Mouse (Mus musculus) hindlimb bud, embryonic 11.5 days (tissue): Measurements from ENCODE around the gene Klrb1c.
"Not testable (repeated sequence)": the region's sequence is repeated elsewhere in the genome, so short reads cannot be mapped to it uniquely, and the experiment has no call there.

Experiments used
- DNase-seq: peaks from one replicate; pipeline ENCODE4 v3.0.0-alpha.2; 2012; ENCODE audit warnings: low read depth, low spot score; ENCODE audit errors: extremely low spot score

Klrb1c gene

DNA sequence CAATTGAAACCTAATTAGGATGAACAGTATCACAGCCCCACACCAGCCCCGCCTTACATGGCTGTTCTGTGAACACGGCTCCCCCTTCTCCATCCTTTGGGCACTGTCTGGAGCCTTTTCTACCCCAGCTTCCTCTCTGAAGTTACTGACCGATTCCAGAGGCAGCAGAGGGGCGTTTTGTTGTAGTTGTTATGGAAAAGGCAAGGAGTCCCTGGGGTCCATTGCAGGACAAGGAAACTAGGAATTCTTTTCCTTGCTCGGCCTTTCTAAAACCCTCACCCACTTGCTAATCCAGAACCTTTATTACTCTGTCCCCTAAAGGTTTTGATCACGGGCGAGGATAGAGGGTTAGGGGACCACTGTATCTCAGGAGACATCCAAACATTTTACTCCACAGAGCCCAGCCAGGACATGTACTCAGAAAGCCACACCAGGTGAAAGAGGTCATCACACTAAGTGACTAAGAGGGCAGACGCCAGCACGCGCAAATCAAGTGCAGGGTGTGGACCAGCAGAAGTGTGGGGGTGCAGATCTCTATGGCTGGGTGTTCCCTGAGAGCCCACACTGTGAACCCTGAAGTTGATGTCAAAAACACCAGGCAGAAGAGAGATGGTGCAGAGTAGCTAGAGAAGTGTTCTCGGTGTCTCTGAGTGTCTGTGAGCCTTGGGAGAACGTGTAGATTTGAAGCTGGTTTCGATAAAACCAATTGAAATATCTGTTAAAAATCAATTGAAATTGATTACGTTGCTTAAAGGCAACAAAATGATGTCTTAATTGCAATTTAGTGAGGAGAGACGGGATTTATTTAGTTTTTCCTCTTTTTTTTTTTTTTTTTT, 9.1 kb upstream of the Klrb1c start:
- no peak for DNase-seq

DNA sequence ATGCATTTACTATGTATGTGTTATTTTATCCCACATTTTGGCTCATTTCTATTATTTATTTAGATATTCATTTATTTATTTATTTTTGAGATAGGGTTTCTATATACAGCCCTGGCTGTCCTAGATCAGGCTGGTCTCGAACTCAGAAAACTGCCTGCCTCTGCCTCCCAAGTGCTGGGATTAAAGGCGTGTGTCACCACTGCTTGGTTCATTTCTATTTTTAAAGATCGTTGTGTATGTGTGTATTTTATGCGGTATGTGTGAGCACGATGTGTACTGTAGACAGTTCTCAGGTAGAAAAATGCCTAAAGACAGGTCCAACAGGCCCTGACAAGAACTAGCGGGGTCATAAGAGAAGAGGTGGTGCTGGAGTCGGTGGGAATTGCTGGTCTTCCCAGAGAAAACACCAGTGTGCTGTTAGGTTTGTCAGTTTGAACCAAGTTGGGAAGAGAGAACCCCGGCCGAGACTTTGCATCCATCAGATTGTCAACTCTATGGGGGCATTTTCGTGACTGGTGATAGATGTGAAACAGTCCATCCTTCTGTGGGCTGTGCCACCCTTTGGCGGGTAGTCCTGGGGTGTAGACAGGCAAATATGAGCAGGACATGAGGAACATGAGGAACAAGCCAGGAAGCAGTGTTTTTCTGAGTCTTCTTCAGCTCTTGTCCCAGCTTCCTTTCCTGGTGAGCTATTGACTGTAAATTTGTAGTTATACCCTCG, 8.3 kb upstream of the Klrb1c start:
- no peak for DNase-seq

DNA sequence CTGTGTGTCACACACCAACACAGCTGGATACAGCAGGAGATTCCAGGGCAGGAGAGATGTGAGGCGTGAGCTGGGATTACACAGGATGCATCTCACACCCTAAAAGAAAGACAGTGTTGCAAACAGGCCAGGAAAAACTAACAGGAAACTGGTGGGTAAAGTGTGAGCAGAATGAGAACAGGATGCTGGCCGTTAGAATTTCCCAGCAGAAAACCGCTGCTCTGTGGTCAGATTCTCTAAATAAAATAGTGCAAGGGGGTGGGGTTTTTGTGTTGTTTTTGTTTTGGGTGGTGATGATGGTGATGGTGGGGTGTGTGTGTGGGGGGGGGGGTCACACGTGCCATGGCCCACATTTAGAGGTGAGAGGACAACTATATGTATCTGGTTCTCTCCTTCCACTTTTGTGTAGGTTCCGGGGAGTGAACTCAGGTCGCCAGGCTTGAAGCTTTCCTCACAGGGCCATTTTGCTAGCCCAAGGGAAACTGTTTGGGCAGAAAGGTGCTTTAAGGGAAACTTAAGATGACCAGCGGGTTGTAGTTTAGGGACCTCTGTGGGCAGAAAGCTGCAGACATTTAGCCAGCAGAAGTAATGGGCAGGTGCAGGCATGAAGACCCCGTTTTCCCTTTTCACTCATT, 7.4 kb upstream of the Klrb1c start:
- DNase-seq, result no peak

DNA sequence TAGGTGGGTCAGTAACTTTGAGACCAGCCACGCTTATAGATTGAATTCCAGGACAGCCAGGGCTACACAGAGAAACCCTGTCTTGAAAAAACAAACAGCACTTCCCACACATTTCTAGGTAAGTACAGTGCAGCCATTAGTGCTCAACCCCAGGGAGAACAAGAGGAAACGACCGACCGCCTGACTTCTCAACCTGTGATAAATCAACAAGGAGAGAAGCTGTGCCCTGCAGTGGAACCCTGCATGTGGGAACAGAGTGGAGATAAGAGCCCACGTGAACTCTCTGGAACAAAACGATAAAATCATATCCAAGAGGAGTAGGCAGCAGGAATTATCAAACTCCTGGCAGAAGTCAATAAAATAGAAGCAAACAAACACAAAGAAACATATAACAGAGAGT, 4.7 kb upstream of the Klrb1c start:
- no peak for DNase-seq

DNA sequence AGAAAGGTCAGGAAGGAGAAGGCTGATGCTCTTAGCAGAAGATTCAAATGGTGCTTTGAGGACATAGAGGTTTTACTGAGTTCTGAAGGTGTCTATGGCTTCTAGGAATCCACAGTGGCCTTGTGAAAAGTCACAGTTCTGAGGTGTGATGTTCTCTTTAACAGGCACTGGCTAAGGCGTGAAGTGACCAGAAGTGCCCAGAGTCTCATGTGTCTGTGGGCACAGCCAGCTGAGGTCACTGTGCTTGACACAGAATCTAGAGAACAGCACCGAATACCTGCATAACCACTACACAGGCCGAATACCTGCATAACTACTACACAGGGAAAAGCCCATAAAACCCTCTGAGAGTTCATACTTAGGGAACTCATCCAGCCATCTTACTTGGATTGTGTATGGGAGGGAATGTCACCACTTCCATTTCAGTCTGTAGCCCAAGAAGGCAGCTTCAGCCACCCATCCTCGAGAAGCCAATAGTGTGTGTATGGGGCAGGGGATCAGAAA, 1.5 kb upstream of the Klrb1c start:
- not testable (repeated sequence) for DNase-seq

DNA sequence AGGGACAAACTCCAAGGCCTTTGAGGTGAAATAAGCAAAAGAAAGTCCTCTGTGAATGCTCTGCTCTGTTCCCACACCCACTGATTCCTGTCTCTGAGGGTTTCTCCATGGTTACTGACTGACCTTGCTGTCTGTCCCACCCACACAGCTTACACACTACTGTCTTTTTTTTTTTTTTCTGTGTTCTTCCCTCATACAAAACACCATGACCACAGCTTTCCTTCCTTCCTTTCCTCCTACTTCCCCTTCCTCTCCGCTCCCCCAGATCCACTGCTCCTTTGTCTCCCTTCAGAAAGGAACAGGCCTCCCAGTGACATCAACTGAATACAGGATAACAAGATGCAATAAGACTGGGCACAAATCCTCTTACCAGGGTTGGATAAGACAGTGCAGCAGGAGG, 498 bp downstream of the Klrb1c start:
- no peak for DNase-seq

DNA sequence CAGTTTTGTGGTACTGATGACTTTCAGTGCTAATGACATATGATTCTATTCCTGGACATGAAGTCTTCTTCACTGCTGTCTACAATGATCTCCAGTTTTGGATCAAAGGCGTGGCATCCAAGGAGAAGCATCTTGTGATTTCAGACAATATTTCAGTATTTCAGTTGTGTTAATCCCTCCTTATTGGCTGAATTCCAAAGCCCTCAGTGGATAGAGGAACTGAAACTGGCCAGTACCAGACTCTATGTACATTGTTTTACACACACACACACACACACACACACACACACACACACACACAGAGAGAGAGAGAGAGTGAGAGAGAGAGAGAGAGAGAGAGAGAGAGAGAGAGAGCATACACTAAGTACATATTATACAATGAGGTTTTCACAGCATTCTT, 2.6 kb downstream of the Klrb1c start:
- not testable (repeated sequence) for DNase-seq

DNA sequence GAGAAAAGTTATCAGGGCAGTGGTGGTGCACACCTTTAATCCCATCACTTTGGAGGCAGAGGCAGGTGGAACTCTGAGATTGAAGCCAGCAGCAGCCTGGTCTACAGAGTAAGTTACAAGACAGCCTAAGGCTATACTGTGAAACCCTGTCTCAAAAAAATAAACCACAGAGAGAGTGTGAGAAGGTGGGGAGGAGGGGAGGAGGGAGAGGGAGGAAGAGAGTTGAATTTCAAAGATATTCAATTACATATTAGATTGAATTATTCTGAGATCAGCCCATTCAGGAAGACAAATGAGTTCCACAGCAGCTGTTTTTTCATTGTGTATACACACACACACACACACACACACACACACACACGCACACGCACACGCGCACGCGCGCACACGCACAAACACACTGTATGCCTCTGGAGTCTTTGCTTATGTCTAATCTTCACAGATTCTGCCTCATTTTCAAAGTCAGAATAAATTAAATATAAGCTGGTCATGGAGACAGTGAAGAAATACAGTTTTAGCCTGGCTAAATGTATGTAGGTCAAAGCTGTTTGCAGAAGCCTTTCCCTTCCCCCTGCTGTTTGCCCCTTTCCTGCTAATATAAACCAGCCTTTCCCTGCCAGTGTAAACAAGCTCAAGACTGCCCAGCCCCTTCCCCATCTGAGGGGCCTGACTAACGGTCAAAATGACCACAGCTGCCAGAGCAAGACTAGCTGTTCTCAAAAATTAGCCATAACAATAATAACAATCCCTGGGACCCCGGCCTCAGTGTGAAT, 19.3 kb downstream of the Klrb1c start:
- no peak for DNase-seq

DNA sequence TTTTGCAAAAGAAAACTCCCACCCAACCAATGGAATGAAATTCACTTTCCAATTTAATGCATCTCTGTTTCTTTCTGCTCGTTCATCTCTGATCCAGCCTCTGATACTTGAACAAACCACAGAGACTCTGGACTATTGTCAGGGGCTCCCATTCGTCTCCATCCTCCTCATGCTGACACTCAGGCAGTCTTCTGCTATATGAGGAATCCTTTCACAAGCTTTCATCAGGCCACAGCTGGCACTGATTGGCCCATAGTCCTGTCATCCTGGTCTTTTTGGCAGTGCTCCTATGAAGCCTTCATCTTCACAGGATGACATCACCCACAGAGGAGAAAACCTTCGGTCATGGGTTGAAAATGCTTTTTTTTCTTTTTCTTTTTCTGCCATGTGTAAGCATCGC, 21.0 kb downstream of the Klrb1c start:
- DNase-seq, result no peak

DNA sequence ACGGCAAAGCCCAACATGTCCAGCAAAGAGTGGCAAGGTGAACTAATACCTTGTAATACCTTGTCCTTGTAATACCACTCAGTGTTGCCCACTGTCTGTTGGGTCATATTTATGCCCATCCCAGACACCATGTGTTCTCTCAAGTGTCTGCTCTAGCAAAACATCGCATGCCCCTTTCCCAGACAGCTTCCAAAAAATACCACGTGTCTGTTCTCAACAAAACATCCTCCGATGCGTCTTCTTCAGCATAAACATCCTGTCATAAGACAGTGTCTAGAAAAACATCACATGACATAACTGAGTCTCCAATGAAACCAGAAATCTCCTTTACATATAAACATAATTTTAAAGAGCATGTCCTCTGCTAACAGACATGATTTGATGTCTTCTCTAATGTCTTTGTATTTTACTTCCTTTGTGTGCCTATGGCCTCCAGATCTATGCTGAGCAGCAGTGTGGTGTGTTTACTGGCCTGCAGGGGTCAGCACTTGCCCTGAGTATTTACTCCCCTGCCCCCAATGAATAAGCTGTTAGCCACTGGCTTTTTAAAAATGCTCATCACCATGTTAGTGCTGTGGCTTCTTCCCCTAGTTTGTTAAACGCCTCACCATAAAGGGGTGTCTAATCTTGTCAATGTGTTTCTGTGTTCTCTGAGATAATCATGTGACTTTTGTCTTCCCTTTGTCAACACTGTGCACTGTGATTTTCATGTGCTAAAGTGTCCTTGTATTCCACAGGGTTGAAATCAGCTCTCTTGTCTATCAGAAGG, 22.3 kb downstream of the Klrb1c start:
- not testable (repeated sequence) for DNase-seq

DNA sequence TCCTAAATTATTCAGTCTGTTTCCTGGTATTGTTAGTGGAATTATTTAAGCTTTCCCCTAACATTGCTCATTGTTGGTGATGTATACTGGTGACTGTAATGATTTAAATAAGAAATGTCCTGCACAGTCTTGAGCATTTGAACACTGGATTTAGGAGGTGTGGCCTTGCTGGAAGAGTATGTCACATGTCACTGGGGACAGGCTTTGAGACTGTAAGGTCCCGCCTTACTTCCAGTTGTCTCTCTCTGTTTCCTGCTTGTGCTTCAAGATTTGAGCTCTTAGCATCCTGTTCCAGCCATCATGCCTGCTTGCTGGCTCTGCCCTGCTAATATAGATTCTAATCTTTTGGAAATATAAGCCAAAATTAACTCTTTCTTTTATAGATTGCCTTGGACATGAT, 23.8 kb downstream of the Klrb1c start:
- no peak for DNase-seq

DNA sequence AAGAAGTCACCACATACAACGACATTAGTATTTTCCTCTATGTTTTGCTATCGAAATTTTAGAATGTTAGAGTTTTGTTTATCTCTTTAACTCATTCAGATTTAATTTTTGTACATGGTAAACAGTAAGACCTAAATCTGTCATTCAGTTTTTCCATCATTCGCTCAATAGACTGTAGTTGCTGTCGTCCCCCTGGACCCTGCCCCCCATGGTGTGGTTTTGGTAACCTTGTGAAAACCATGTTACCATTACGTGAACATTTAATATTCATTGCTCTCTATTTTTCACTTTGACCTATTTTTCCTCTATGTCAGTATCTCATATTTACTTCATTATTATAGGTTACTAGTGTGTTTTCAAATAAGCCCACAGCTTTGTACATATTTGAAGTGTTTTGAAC, 24.4 kb downstream of the Klrb1c start:
- no peak for DNase-seq

DNA sequence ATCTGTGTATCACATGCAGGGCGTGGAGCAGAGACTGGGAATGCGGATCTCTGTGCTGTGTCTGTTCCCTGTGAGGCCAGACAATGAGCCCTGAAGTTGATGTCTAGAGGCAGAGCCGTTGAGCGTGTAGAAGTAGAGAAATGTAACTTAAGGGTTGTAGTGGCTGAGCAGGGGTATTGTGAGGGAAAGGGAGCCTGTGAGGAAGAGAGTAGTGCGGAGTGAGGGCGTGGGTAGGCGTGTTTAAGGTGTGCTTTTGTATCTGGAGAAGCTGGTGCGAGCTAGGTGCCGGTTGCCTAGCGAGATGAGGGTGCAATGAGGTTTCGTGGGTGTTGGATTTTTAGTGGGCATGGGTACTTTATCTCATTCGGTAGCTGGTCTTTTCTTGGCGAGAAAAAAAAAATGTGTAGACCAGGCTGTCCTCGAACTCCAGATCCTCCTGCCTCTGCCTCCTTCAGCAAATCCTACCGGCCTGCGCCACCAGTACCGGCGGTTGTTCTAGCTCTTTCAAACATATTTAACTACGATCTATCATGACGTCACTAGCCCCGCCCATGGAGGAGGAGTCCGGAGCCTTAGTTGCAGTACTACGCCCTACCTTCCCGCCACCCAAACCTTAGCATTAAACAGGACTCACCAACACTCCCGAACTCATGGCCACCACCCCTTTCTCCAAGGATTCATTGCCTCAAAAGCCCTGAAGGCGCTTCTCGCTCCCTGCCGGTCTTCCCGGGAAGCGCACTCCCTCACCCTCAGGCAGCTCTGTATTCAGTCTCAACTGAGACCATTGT, 25.1 kb downstream of the Klrb1c start:
- DNase-seq, result peak; percentile 90

DNA sequence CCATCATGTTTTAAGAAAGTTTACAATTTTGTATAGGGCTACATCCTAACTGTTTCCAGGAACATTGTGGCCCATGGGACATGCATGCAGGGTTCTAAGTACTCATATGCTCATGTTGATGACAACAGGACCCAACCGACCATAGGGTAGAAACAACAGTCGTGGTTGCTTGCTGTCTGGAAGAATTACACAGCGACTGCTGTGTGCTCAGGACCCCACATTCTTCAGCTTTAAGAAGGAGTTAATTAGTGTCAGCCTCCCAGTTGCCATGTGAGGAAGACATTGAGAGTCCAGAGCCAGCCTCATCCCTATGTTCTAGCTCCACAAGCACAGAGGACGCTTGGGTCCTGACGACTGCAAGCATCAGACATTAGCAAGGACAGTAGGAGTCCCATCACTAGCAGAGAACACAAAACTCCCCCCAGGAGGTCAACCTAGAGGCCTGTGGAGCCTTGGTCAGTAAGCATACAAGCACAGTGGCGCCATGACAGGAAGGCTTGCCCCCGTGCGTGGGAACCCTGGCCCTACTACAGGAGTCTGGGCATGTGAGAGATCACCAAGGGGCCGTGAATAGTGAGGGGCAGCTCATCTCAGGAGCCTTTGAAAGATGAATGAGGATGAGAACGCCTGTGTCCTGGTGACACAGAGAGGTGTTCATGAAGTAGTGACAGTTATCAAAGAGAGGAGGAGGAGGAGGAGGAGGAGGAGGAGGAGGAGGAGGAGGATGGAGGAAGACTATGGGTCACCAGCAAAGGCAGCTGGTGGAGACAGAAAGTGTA, 25.9 kb downstream of the Klrb1c start:
- not testable (repeated sequence) for DNase-seq

DNA sequence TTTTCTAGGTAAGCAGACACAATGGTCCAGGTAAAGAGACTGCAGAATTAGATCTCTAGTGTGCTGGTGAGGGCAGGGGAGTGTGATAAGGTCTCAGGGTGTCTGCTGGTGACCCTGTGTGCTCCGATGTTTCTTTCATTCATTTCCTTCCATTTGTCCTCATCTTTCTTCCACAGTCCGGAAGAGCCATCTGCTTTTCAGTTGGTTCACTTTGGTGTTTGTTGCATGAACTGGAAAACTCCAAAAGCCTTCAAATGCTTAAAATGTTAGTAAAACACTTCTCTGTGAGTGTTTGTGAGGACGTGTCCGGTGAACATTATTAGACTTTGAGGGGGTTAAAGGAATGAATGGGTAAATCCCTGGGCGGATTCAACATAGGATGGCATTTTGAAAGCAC, 27.9 kb downstream of the Klrb1c start:
- DNase-seq, result no peak

DNA sequence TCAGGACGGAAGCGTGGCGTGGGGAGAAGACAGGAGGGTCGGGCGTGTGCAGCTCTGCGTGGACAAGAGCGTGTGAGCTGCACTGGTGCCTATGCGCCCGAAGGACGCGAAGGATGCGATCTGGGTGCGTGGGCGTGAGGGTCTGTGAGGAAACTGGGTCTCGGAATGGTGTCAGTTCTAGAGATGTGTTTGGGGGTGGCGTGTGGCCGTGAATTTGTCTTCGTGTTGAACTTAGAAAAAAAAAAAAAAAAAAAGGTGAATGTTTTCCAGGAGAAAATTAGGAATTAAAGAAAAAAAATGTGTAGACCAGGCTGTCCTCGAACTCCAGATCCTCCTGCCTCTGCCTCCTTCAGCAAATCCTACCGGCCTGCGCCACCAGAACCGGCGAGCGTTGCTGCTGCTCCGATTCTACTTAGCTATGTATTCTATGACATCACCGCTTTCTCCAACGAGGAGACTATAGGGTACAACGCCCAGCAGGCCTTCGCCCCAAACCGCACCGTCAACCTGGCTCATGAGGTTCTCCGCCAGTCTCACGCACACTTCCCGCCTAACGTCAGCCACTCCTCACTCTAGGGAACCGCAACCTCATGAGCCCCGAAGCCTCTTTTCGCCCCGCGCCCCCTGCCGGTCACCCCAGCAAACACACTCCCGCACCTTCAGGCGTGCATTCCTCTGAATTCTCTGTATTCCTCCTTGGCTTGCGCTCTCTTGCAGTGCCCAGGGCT, 28.4 kb downstream of the Klrb1c start:
- DNase-seq, result not testable (repeated sequence)

DNA sequence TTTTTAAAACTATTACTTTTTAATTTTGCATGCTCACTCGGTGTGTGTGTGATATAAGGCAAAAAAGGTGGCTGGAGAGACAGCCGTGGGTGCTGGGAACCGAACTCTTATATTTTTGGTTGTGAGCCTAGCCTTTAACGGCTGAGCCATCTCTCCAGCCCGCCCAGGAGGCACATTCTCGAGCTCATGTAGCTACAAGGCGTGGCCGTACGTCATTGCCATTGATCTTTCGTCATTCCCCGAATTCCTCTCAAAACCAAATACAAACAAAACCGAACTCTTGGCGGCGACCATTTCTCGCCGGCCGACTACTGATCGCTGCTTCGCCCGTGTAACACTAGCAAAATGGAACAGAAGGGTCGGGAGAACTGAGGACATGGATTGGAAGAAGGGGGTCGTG, 29.0 kb downstream of the Klrb1c start:
- peak; percentile 83 for DNase-seq
